In genomic region chr7:130951004-130951403, GRCm38 (mm10) we compare ENCODE assay signal across 23 mouse cellular contexts. TPM values are rescaled to one million over a fixed set of nuclear protein-coding genes. Genes with fewer than 3 reads are reported as not detected.
DNase-seq lines count a peak whose midpoint lies in the region; ATAC-seq and TF ChIP-seq lines count a peak whose summit lies in the region.
"Had no signal": no experiment of that assay in that cellular context is flagged by ENCODE, and none has a peak within 500 bp of the region (broad histone marks: within the 10 kb centered on the region; RNA-seq: fewer than 3 reads in every experiment).

No protein-coding gene starts in this region.

- H3K9me3 ChIP-seq in heart, embryonic 15.5 days (replicated peaks) = no peaks in the 10 kb centered on the region
- H3K9me3 ChIP-seq in heart, embryonic 11.5 days (replicated peaks; ENCODE audit: control insufficient read depth, low read length) = no peaks in the 10 kb centered on the region
- no peaks in the 10 kb centered on the region for H3K9me3 ChIP-seq in E14TG2a.4 (ENCODE audit: low read length)
- H3K9me3 ChIP-seq: embryonic facial prominence, embryonic 10.5 days; hindbrain, embryonic 13.5 days; midbrain, embryonic 15.5 days had no signal

- TF ChIP-seq CTCF in E14TG2a.4 (conservative IDR thresholded peaks at IDR 0.05; ENCODE audit: low read length) = no peak

- no peak overlapping the region for H3K9ac ChIP-seq in heart, embryonic 15.5 days
- no peak overlapping the region for H3K9ac ChIP-seq in heart, embryonic 11.5 days (ENCODE audit: low read depth, low read length)
- H3K9ac ChIP-seq: hindbrain, embryonic 13.5 days; midbrain, embryonic 15.5 days had no signal

- peak overlapping the region; percentile 45 for H3K27ac ChIP-seq in heart, embryonic 15.5 days
- H3K27ac ChIP-seq in heart, embryonic 11.5 days (ENCODE audit: low read depth, low read length) = no peak overlapping the region
- H3K27ac ChIP-seq: embryonic facial prominence, embryonic 10.5 days; hindbrain, embryonic 13.5 days; midbrain, embryonic 15.5 days; stomach, postnatal 0 days had no signal

- DNase-seq in cerebellum, adult 9-11 months = peak; percentile 50
- no peak for DNase-seq in cerebellum, postnatal 25 days
- peak; percentile 60 to 80 for DNase-seq in kidney, postnatal 25 days
- no peak for DNase-seq in kidney, postnatal 14 days
- DNase-seq in lung, adult 18-20 months = no peak
- DNase-seq: adrenal gland, postnatal 25 days; cerebellum, adult 11 months; gastrocnemius, postnatal 10 days; lung, adult 2 months; right cerebral cortex, adult 18-20 months; thymus, postnatal 14 days had no signal

- no peak overlapping the region for H3K4me2 ChIP-seq in heart, embryonic 15.5 days
- H3K4me2 ChIP-seq in heart, embryonic 11.5 days = no peak overlapping the region
- H3K4me2 ChIP-seq: hindbrain, embryonic 13.5 days; liver, embryonic 11.5 days; midbrain, embryonic 15.5 days had no signal

- no peak for ATAC-seq in heart, embryonic 15.5 days (replicated peaks; ENCODE audit: insufficient number of reproducible peaks, insufficient read depth, low FRiP score, low read depth)
- ATAC-seq in heart, embryonic 11.5 days (replicated peaks; ENCODE audit: insufficient number of reproducible peaks, low FRiP score, low TSS enrichment) = no peak
- ATAC-seq: CD4-positive, CD25-positive, alpha-beta regulatory T cell, adult 4 months; inflammation-experienced regulatory T-cells, adult 6 months; midbrain, embryonic 15.5 days had no signal

- H3K4me3 ChIP-seq in heart, embryonic 15.5 days = no peak overlapping the region
- H3K4me3 ChIP-seq in heart, embryonic 11.5 days (ENCODE audit: low read depth, low read length) = no peak overlapping the region
- 0 out of 2 replicates have a peak overlapping the region, but pooled peaks have one; percentile 10 for H3K4me3 ChIP-seq in E14TG2a.4 (replicated peaks; ENCODE audit: low read length)
- H3K4me3 ChIP-seq: embryonic facial prominence, embryonic 10.5 days; hindbrain, embryonic 13.5 days; megakaryocyte, embryonic 14.5 days; midbrain, embryonic 15.5 days; myocyte had no signal

- 76% methylated on average over 5 of the region's 5 CpGs for WGBS in heart, embryonic 15.5 days
- 73% methylated on average over 5 of the region's 5 CpGs for WGBS in heart, embryonic 11.5 days (ENCODE audit: insufficient replicate concordance)

- H3K27me3 ChIP-seq in heart, embryonic 15.5 days = no peaks in the 10 kb centered on the region
- H3K27me3 ChIP-seq in heart, embryonic 11.5 days (ENCODE audit: control insufficient read depth, insufficient read depth, low read length) = no peaks in the 10 kb centered on the region
- H3K27me3 ChIP-seq in E14TG2a.4 (ENCODE audit: insufficient read depth, low read length) = no peaks in the 10 kb centered on the region; the same call in 1 of the 2 replicates
- H3K27me3 ChIP-seq: hindbrain, embryonic 13.5 days; midbrain, embryonic 15.5 days had no signal

- H3K36me3 ChIP-seq in heart, embryonic 15.5 days = no peaks in the 10 kb centered on the region
- no peaks in the 10 kb centered on the region for H3K36me3 ChIP-seq in heart, embryonic 11.5 days (ENCODE audit: control insufficient read depth, insufficient read depth, low read length)
- H3K36me3 ChIP-seq in E14TG2a.4 (ENCODE audit: insufficient read depth, low read length) = no peaks in the 10 kb centered on the region
- H3K36me3 ChIP-seq: embryonic facial prominence, embryonic 10.5 days; hindbrain, embryonic 13.5 days; midbrain, embryonic 15.5 days had no signal

- H3K4me1 ChIP-seq in heart, embryonic 15.5 days (replicated peaks) = peaks cover 41% of the 10 kb centered on the region
- H3K4me1 ChIP-seq in heart, embryonic 11.5 days (ENCODE audit: control insufficient read depth, insufficient read depth, low read length) = peaks cover 33% of the 10 kb centered on the region
- peaks cover 81% of the 10 kb centered on the region for H3K4me1 ChIP-seq in E14TG2a.4 (replicated peaks; ENCODE audit: low read depth, low read length)
- H3K4me1 ChIP-seq: hindbrain, embryonic 13.5 days; midbrain, embryonic 15.5 days had no signal

RNA-seq across cellular contexts. Expression of gene Htra1, which starts 15.1 kb away (rescaled TPM):
- polyA plus RNA-seq in heart, embryonic 15.5 days (2015; fragmentation: Nextera tagmentation; extraction: Ambion mirVana) = 78.0 and 80.3 TPM in 2 replicates
- polyA plus RNA-seq in heart, embryonic 11.5 days (2014; fragmentation: Nextera tagmentation; extraction: Ambion mirVana) = 38.7 TPM in 2 replicates
- polyA plus RNA-seq: CD4-positive, CD25-positive, alpha-beta regulatory T cell, adult 4 months; inflammation-experienced regulatory T-cells, adult 6 months had no signal

Comparison
In these comparisons a context has a peak if more than half of its experiments do, and no peak if none do; other contexts are left out.
1. DNase-seq: peak in cerebellum, adult 9-11 months (single experiment) and kidney, postnatal 25 days (2 of 2); none in cerebellum, postnatal 25 days (0 of 2), kidney, postnatal 14 days (single experiment) and lung, adult 18-20 months (0 of 2).